Mouse (Mus musculus) stomach, embryonic 16.5 days (tissue): ENCODE measurements around the gene Ebi3. TPM values are rescaled to one million over a fixed set of nuclear protein-coding genes. Genes with fewer than 3 reads are reported as not detected.

Experiments used
- polyA plus RNA-seq: library from polyadenylated mRNA; unstranded; fragments of >200 nt; fragmentation: Nextera tagmentation; extraction: Ambion mirVana; gene quantifications from 2 replicates; pipeline ENCODE4 v1.2.1, GENCODE M21; 2015

Gene Ebi3
- polyA plus RNA-seq, 1 experiment from 2014 or later, result 4.7 TPM

Other genes with a start within 250 kb of the Ebi3 start
- gene Pot1b, start 240.0 kb upstream of the Ebi3 start, polyA plus RNA-seq, result 7.4 TPM in 2 replicates
- gene Adgre4, start 202.7 kb upstream of the Ebi3 start, polyA plus RNA-seq, result 1.2 and 1.7 TPM in 2 replicates
- gene Zfp119a, start 73.7 kb upstream of the Ebi3 start, polyA plus RNA-seq, result 9.0 and 10.7 TPM in 2 replicates
- 12.6 and 13.2 TPM in 2 replicates for gene Zfp959, start 60.5 kb upstream of the Ebi3 start, polyA plus RNA-seq
- 6.0 and 6.2 TPM in 2 replicates for gene Zfp119b, start 3.1 kb upstream of the Ebi3 start, polyA plus RNA-seq
- 21.6 and 24.3 TPM in 2 replicates for gene Yju2, start 6.5 kb downstream of the Ebi3 start, polyA plus RNA-seq
- 8.1 and 8.6 TPM in 2 replicates for gene Shd, start 17.8 kb downstream of the Ebi3 start, polyA plus RNA-seq
- gene Fsd1, start 33.9 kb downstream of the Ebi3 start, polyA plus RNA-seq, result 9.9 and 13.9 TPM in 2 replicates
- gene Stap2, start 52.9 kb downstream of the Ebi3 start, polyA plus RNA-seq, result 41.2 and 53.7 TPM in 2 replicates
- 52.0 and 60.7 TPM in 2 replicates for gene Mpnd, start 53.1 kb downstream of the Ebi3 start, polyA plus RNA-seq
- gene Sh3gl1, start 84.0 kb downstream of the Ebi3 start, polyA plus RNA-seq, result 145 and 154 TPM in 2 replicates
- gene Chaf1a, start 87.8 kb downstream of the Ebi3 start, polyA plus RNA-seq, result 16.3 and 17.8 TPM in 2 replicates
- gene Ubxn6, start 122.4 kb downstream of the Ebi3 start, polyA plus RNA-seq, result 39.4 and 42.1 TPM in 2 replicates
- gene Hdgfl2, start 127.0 kb downstream of the Ebi3 start, polyA plus RNA-seq, result 77.3 and 80.1 TPM in 2 replicates
- 0.80 and 0.90 TPM in 2 replicates for gene Plin4, start 157.2 kb downstream of the Ebi3 start, polyA plus RNA-seq
- 0.62 and 1.2 TPM in 2 replicates for gene Plin5, start 165.0 kb downstream of the Ebi3 start, polyA plus RNA-seq
- 1.3 and 1.4 TPM in 2 replicates for gene Lrg1, start 169.4 kb downstream of the Ebi3 start, polyA plus RNA-seq
- gene Sema6b, start 187.7 kb downstream of the Ebi3 start, polyA plus RNA-seq, result 0.50 and 0.71 TPM in 2 replicates
- gene Tnfaip8l1, start 209.8 kb downstream of the Ebi3 start, polyA plus RNA-seq, result 11.9 and 14.3 TPM in 2 replicates
- gene Mydgf, start 231.3 kb downstream of the Ebi3 start, polyA plus RNA-seq, result 106 and 116 TPM in 2 replicates